Mouse (Mus musculus): ENCODE data around the gene Arhgap15.

GRCm38 (mm10) chr2:43815896-43816787 is 67.5 kb downstream of the Arhgap15 start:
- TF ChIP-seq EP300 (IDR thresholded peaks at IDR 0.05; ENCODE audit: low read depth in 1 of 2, low read length in 2 of 2) = no peak
- no peak for TF ChIP-seq CTCF (IDR thresholded peaks at IDR 0.05 in 2 of 3, conservative IDR thresholded peaks at IDR 0.05 in 1 of 3; ENCODE audit: control insufficient read depth in 1 of 3, insufficient read depth in 1 of 3, low read depth in 2 of 3, low read length in 3 of 3, poor library complexity in 1 of 3, severe bottlenecking in 1 of 3)
- no peak for TF ChIP-seq POLR2A (IDR thresholded peaks at IDR 0.05; ENCODE audit: control insufficient read depth in 1 of 2, insufficient read depth in 1 of 2, low read depth in 1 of 2, low read length in 2 of 2, poor library complexity in 1 of 2)
- no peak for TF ChIP-seq ZNF384 (IDR thresholded peaks at IDR 0.05; ENCODE audit: low read depth, low read length)
- no peak for TF ChIP-seq CHD2 (IDR thresholded peaks at IDR 0.05; ENCODE audit: low read length)
- TF ChIP-seq NRF1 (IDR thresholded peaks at IDR 0.05; ENCODE audit: insufficient read depth, low read depth, low read length, poor library complexity, severe bottlenecking) = no peak
- TF ChIP-seq ZKSCAN1 (IDR thresholded peaks at IDR 0.05; ENCODE audit: low read depth, low read length) = no peak
- no peak for TF ChIP-seq TAL1 (IDR thresholded peaks at IDR 0.05; ENCODE audit: low read length)
- TF ChIP-seq E2F4 (IDR thresholded peaks at IDR 0.05; ENCODE audit: borderline replicate concordance, low read depth, low read length) = no peak
- TF ChIP-seq POLR2AphosphoS2 (IDR thresholded peaks at IDR 0.05; ENCODE audit: low read length) = no peak
